Mouse (Mus musculus): ENCODE data around the gene Mab21l2. TPM values are rescaled to one million over a fixed set of nuclear protein-coding genes. Genes with fewer than 3 reads are reported as not detected.

The Mab21l2 gene
- total RNA-seq, 2 experiments from 2014 or later: 0.10 TPM; not detected in 1

DNA sequence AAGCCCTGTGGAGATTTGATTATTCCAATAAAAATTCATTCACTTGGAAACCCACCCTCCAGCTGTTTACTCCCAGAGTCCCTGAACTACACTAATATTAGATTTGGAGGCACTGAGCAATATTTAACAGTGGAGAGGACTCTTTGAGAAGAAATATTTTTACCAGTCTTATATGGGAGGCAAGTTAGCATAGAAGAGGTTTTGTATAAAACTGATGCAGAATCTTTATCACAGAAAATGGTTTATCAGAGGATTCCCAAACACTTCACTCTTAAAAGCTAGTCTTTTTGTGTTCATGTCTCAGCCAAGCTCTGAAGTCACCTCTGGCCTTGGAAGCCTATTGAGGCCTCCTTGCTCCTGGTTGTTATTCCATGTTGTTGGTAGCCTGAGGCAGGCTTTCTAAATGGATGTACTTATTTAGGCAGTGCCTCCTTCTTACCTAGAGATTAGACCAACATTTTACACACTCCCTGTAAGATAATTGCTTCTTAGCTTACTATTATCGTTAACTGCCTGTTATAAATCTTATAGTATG is 6.5 kb downstream of the Mab21l2 start:
- no peak for DNase-seq
- intact Hi-C loops (cut with DNase I): loop anchor here (10.0 kb wide), 1 partner anchor 223 kb away; no protein-coding TSS in a partner anchor

GRCm38 (mm10) chr3:86541074-86541614 is 7.3 kb downstream of the Mab21l2 start:
- DNase-seq: no peak
- intact Hi-C loops (cut with DNase I): loop anchor here (10.0 kb wide), 1 partner anchor 224 kb away; no protein-coding TSS in a partner anchor

DNA sequence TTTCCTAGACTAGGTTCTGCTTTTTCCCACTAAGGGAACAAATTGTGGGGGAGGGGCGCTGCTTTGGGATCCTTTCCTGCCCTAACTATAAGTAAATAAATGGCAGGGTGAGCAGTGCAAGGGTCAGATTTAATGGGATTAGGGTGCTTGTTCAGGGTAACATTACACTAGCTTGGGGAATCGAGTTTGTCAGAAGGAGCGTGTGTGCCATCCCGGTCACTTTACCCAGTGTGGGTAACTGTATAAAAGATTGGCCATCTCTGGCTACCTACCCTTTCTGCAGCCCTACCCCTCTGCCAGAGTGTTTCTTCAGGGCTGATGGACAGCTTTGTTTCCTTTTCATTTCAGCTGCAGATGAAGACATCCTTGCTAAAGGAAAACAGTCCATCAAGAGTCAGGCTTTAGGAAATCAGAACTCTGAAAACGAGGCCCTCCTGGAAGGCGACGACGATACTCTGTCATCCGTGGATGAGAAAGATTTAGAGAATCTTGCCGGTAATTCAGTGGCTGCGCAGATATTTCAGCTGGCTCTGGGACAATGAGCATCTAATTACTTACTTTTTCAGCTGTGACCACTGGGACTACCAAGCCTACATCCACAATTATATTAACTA is 8.8 kb downstream of the Mab21l2 start:
- intact Hi-C loops (cut with DNase I): loop anchor here (10.0 kb wide), 1 partner anchor 225 kb away; no protein-coding TSS in a partner anchor
- no peak for DNase-seq

DNA sequence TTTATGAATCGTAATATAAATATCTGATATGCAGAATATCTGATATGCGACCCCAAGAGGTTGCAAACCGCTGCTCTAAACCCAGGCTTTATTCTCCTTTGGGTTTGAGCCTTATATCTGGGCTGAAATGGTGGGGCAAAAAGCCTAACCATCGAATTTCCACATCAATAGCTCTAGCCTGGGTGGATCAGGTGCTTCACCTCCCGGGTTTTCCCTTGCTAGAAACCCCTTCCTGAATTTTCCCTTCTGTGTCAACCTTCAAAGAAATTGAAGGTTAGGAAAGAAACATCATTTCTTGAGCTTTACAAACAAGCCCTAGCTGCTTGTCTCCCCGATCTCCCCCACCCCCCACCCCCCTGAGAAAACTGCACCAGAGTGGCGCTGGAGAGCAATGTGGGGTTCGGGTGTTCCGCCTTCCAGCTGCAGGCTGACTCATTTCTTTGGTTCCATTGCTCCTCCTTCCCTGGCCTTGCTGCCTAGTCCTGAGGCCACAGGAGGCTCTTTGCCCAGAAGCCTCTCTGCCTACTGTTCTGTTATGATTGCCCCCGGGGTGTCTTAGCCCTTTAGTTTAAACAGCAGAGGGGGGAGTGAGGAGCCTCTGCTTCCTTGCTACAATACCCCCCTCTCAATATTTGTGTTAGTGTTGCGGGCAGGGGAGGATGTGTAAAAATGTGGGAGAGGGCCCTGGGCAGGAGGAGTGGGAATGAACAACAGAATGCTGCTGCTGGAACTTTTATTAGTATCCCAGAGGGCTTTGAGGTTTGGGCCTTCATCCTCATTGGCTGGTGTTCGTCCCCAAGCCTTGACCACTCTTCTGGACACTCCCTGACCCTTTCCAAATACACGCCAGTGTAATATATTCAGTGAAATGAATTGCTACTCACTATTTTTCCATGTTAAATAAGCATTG is 9.5 kb downstream of the Mab21l2 start:
- intact Hi-C loops (cut with DNase I): no loop called here
- DNase-seq: no peak

DNA sequence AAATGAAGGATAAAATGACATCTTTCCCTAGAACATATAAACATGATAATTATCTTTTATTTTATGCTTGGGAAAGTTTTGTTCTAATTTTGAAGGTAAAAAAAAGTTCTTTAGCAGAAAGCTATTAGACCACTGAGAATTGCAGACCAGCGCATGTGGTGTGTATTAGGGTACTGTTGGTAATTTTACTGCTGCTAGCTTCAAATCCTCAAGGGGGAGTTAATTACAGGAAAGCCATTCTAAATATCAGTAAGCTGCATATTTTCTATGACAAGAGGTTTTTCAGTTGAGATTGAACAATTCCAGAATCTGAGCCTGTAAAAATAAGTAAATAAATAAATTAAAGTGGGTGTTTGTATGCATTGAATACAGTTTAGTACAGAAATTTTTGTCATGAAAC is 11.7 kb downstream of the Mab21l2 start:
- DNase-seq: no peak
- intact Hi-C loops (cut with DNase I): no loop called here

DNA sequence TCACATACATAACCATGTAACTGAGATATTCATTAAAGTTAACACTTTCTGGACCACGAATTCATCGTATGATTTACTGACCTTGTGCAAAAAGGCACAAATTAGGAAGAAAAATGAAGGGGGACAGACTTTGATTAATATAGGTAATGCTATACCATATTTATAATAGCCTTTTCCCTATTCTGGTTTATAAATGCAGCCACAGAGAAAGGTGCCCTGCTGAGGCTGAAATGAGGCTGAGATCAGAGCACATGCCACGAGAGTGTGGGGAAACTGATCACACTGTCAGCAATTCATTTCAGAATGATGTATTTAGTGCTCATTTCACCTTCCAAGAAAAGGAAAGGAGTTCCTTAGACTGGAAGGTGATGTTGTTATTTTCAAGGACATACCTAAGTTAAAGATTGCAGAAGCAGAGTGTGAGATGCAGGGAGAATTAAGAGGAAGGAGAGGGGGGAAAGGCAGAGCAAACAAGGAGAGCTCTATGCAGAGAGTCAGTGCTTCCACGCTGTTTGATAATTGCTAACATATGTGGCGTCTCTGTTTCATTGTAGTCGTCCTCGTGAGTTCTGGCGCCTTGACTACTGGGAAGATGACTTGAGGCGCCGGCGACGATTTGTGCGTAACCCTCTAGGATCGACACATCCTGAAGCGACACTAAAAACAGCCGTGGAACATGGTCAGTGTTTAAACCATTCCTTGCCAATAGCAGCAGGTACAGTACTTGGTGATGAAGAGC is 16.7 kb downstream of the Mab21l2 start:
- intact Hi-C loops (cut with DNase I): no loop called here
- DNase-seq: no peak

- DNase-seq: no peak
- intact Hi-C loops (cut with DNase I): no loop called here
Measured at GRCm38 (mm10) chr3:86522880-86523505, 25.4 kb downstream of the Mab21l2 start.

DNA sequence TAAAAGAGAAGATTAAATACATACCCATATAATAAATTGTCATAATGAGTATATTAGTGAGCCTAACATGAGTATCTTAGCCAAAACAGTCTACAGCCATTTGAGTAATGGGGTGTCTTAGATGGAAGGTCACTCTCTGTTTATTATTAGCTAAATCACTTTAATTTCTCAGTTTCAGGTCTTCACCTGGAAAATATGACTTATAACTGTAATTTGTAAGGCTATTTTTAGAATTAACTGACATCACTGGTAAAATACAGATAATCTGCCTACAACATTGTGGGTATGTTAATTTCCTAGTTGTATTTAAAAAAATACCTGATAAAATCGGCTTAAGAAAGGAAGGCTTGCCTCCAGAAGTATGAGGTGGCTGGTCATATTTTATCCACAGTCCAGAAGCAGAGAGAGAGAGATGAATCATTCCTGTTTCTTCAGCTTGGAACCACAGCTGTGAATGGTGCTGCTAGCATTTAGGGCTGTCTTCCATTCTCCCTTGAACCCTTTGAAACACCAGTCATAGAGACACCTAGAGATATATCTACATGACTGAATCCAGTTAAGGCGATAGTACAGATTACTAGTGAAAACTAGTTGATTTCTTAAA is 29.8 kb downstream of the Mab21l2 start:
- intact Hi-C loops (cut with DNase I): no loop called here
- DNase-seq: no peak

- DNase-seq: no peak
- intact Hi-C loops (cut with DNase I): no loop called here
Measured at GRCm38 (mm10) chr3:86500586-86500985, 47.8 kb downstream of the Mab21l2 start.

Measured in gastrocnemius, postnatal 36 days (tissue).